Mouse (Mus musculus): ENCODE data around the gene Hspa2. TPM values are rescaled to one million over a fixed set of nuclear protein-coding genes. Genes with fewer than 3 reads are reported as not detected.

Gene Hspa2
- 11.3 and 11.7 TPM in 2 replicates for polyA plus RNA-seq (2015; fragmentation: Nextera tagmentation; extraction: Ambion mirVana)

DNA sequence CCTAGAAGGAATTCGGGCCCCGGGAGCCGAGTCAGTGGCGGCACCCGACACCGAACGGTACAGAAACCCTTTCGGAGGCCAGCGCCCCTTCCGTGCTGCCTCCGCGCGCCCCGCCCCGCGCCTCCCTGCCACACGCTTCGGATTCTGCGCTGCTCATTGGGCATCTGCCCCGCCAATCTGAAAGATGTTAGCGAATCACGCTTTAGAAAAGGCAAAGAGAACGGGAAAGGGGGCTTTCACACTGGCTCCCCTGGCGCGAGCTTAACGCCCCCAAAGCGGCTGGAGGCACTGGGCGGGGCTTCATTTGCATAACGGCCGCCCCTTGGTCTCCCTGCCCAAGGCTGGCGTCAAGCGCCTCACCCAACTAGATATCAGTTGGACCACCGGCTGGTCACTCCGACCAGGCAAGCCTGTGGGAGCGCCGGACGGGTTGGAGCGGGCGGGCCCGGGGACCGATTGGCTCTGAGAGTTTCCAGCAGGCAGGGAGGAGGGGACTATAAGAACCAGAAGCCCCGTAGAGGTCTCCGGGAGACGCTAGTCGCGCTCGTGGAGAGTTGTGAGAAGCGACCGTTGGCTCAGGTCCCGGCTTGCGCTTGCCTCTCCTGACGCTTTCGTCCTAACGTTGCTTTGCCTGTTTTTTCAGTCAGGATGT, at the start of gene Hspa2:
Gene Hspa2, plus strand, starts transcription at position 291 of the 652 bp plus-strand sequence.
- H3K27ac ChIP-seq, result peak within 1 kb of the TSS; percentile 95
- no peaks in the 10 kb centered on the region for H3K9me3 ChIP-seq
- H3K9ac ChIP-seq, result peak within 1 kb of the TSS; percentile 52
- under 1% methylated on average over 54 of the region's 54 CpGs for WGBS
- ATAC-seq (ENCODE audit: insufficient read depth, low FRiP score, low read depth), result peak; percentile 97
- H3K4me2 ChIP-seq, result peak within 1 kb of the TSS; percentile 90
- H3K27me3 ChIP-seq (replicated peaks), result peaks cover 31% of the 10 kb centered on the region
- H3K36me3 ChIP-seq, result no peaks in the 10 kb centered on the region
- H3K4me1 ChIP-seq, result peaks cover 24% of the 10 kb centered on the region
- peak within 1 kb of the TSS; percentile 67 for H3K4me3 ChIP-seq (replicated peaks)

DNA sequence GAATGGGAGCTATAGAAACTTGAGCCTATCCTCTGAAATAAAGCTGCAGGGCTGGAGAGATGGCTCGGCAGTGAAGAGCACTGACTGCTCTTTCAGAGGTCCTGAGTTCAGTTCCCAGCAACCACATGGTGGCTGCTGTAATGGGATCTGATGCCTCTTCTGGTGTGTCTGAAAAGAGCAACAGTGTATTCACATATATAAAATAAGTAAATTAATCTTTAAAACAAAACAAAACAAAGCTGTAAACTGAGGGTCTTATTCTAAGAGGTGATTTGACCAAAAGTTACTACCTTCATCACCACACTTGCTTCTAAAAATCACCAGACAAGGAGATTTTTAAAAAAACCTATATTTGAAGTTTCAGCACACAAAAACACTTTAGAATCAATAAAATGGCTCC, 43.1 kb upstream of the Hspa2 start:
- H3K4me3 ChIP-seq (replicated peaks), result no peak overlapping the region
- no peaks in the 10 kb centered on the region for H3K9me3 ChIP-seq
- H3K27me3 ChIP-seq (replicated peaks), result no peaks in the 10 kb centered on the region
- WGBS, result 70% methylated on average over 1 of the region's 1 CpGs
- H3K4me1 ChIP-seq, result peaks cover 4% of the 10 kb centered on the region; the same call in 1 of the 2 replicates
- H3K4me2 ChIP-seq, result no peak overlapping the region
- no peak overlapping the region for H3K9ac ChIP-seq
- no peak for ATAC-seq (ENCODE audit: insufficient read depth, low FRiP score, low read depth)
- no peaks in the 10 kb centered on the region for H3K36me3 ChIP-seq
- no peak overlapping the region for H3K27ac ChIP-seq

DNA sequence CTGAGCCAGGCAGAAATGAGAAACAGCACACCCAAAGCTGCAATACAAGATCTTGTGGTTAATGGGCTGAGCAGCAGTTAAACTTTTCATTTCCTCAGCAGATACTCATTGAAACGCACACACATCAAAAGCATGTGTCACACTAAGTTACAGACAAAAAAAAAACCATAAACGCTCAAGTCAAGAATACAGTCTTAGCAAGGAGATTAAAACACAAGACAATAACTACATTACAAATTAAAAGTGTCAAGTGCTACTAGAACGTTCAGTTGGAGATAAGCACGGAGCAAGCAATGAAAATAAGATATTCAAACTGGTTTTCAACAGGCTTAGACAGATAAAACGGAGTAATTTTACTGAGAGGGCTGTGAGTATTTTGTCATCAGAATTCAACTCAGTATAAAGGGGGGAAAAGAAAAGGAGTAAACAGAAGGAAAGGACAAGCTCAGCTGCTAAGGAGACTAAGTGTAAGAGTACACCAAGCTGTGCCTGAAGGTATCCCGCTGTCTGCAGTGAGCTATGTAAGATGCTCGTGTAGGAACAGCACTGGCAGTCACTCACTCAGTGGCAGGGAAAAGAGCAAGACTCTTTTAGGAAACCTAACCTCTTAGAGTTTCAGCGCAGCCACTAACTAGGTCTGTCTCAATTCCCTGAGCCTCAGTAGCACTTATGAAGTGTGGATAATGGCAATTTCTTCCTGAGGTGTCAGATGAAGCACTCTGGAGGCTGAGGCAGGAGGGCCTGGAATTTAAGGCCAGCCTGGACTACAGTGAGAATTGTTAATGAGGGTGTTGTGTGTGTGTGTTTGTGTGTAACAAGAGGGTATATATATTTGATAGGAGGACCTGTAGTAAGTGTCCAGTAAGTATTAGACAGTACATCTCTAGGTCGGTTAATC, 42.3 kb upstream of the Hspa2 start:
- 61% methylated on average over 9 of the region's 9 CpGs for WGBS
- Histone ChIP-seq H3K36me3 (no peaks in the 10 kb centered on the region), H3K4me1 (peaks cover 4% of the 10 kb centered on the region; the same call in 1 of the 2 replicates), H3K27ac (no peak overlapping the region), H3K9ac (no peak overlapping the region), H3K4me2 (no peak overlapping the region), H3K9me3 (no peaks in the 10 kb centered on the region), H3K27me3 (replicated peaks) (no peaks in the 10 kb centered on the region), H3K4me3 (replicated peaks) (no peak overlapping the region)
- ATAC-seq (ENCODE audit: insufficient read depth, low FRiP score, low read depth), result no peak

DNA sequence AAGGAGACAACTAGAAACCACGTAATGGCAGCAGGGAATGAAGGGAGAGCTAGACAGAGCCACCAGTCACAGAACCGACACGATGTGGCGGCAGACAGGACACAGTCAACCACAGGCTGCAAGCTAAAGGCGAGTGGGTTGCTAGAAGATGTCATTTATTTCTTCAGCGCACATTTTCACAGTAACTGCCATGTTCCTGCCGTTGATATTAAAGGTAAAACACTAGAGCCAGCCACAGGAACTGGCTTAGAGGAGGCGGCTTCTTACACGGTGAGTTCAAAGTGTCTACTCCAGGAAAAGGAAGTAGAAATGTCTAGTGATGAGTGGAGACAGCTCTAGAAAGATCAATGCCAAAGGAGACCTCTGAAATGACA, 41.7 kb upstream of the Hspa2 start:
- Histone ChIP-seq H3K4me3 (replicated peaks) (no peak overlapping the region), H3K36me3 (no peaks in the 10 kb centered on the region), H3K27ac (no peak overlapping the region), H3K9me3 (no peaks in the 10 kb centered on the region), H3K4me1 (peaks cover 6% of the 10 kb centered on the region), H3K4me2 (no peak overlapping the region), H3K9ac (no peak overlapping the region), H3K27me3 (replicated peaks) (no peaks in the 10 kb centered on the region)
- 78% methylated on average over 9 of the region's 9 CpGs for WGBS
- ATAC-seq (ENCODE audit: insufficient read depth, low FRiP score, low read depth), result no peak

DNA sequence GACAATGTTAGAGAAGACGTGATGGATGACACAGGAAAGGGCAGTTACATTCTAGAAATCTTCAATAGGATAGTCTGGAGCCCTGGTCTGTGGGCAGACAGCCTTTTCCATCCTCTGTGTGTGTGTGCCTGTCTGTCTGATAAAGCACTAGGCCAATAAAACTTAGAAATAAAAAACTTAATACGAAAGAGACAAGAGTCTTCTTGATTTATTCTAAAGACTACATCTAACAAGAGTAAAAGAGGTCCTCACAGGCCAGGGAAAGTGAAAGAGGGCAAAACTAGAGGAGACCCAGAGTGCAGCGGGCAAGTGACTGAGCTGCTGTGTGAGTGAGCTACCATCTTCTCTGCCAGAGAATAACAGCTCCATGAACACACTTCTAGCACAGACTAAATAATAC, 37.7 kb upstream of the Hspa2 start:
- no peak overlapping the region for H3K4me2 ChIP-seq
- no peak for ATAC-seq (ENCODE audit: insufficient read depth, low FRiP score, low read depth)
- no peak overlapping the region for H3K27ac ChIP-seq
- H3K9ac ChIP-seq, result no peak overlapping the region
- no peaks in the 10 kb centered on the region for H3K27me3 ChIP-seq (replicated peaks)
- no peaks in the 10 kb centered on the region for H3K9me3 ChIP-seq
- no peaks in the 10 kb centered on the region for H3K36me3 ChIP-seq
- H3K4me1 ChIP-seq, result peaks cover 21% of the 10 kb centered on the region
- 73% methylated on average over 3 of the region's 3 CpGs for WGBS
- no peak overlapping the region for H3K4me3 ChIP-seq (replicated peaks)

DNA sequence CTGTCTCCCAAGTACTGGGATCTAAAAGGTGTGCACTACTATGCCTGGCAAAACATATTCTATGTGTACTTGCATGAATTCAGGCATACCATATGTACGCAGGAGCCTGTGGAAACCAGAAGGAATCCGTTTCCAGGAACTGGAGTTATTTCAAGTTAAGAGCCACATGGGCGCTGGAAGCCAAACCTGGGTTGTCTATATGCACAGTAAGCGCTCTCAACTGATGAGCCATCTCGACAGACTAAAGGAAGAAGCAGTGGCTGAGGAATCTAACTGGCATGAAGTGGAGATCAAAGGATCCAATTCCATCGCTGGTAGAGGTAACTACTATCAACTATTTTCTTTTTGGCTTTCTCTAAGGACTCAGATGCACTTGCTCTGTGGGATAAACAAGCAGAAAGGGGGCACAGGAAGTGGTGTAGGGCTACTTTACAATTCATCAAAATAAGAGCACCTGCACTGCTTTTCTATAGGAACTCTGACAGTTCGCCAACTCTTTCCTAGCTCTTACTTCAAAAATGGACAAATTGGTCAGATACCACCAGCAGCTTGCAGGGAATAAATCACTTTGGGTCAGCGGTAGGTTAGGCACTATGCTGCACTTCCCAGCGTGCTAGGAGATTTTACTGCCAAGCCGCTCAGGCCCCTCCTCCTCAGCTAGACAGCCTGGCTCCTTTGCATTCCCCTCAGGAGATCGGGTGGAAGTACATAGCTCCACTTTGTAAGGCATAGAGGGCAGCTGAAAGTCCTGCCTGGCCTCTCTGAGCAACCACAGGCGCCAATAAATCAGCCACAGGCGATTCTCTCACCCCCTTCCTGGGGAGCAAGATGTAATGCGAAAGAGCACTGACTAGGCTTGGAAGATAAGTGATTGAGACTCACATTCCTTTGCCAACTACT, 36.6 kb upstream of the Hspa2 start:
- Histone ChIP-seq H3K36me3 (no peaks in the 10 kb centered on the region), H3K4me2 (peak overlapping the region; percentile 85), H3K27ac (no peak overlapping the region), H3K9ac (no peak overlapping the region), H3K27me3 (replicated peaks) (no peaks in the 10 kb centered on the region), H3K4me1 (peaks cover 27% of the 10 kb centered on the region), H3K4me3 (replicated peaks) (peak overlapping the region; percentile 87), H3K9me3 (no peaks in the 10 kb centered on the region)
- no peak for ATAC-seq (ENCODE audit: insufficient read depth, low FRiP score, low read depth)
- 21% methylated on average over 14 of the region's 14 CpGs for WGBS

DNA sequence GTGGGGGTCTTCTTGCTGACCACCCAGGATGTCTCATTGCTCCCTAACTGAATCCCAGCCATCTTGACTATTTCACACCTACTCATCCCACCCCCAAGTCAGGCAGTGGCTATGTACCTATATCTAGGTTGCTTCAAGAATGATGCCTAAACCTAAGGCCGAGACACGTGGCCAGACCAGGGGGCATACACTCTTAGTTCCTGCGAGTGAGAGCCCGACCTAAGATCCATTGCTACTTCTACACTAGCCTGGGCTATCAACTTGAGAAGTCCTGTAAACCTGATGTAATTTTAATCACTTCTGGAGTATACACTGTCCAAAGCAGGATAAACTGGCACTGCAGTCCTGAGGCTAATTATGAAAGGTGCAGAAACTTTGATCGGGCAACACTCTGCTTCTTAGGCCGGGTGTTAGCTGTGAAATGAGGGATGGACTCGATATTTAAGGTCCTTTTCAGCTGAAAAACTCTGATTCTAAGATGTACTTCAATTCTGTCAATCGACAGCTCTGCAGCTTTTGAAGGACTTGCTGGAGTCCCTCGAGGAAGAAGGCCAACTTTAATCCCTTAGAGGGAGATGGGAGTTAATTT, 35.7 kb upstream of the Hspa2 start:
- 12% methylated on average over 9 of the region's 9 CpGs for WGBS
- peak overlapping the region; percentile 100 for H3K27ac ChIP-seq
- peak overlapping the region; percentile 87 for H3K4me3 ChIP-seq (replicated peaks)
- H3K4me1 ChIP-seq, result peaks cover 35% of the 10 kb centered on the region
- H3K36me3 ChIP-seq, result no peaks in the 10 kb centered on the region
- H3K27me3 ChIP-seq (replicated peaks), result no peaks in the 10 kb centered on the region
- H3K9me3 ChIP-seq, result no peaks in the 10 kb centered on the region
- ATAC-seq (ENCODE audit: insufficient read depth, low FRiP score, low read depth), result no peak
- H3K9ac ChIP-seq, result peak overlapping the region; percentile 99; the same call in 1 of the 2 replicates
- H3K4me2 ChIP-seq, result peak overlapping the region; percentile 85

DNA sequence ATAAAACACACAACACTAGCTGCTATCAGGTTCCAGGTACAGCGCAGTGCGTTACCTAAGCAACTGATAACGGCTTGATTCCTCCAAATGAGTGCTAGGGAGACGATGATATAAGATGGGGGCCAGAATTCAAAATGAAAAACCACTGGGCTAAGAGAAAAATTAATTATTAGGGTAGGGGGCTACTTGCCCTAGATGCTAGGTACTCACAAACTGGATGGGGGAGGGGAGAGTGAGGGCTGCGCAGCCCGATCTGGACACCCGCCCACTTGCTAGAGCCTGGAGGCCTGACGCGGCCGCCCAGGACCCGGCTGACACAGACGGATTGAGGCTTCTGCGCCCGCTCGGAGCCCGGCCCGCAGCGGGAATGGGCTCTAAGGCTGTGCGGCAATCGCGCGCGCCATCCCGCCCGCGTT, 35.2 kb upstream of the Hspa2 start:
- ATAC-seq (ENCODE audit: insufficient read depth, low FRiP score, low read depth), result peak; percentile 12
- peaks cover 35% of the 10 kb centered on the region for H3K4me1 ChIP-seq
- H3K27ac ChIP-seq, result peak overlapping the region; percentile 100
- peak overlapping the region; percentile 99 for H3K9ac ChIP-seq
- no peaks in the 10 kb centered on the region for H3K27me3 ChIP-seq (replicated peaks)
- H3K36me3 ChIP-seq, result no peaks in the 10 kb centered on the region
- WGBS, result under 1% methylated on average over 26 of the region's 26 CpGs
- H3K9me3 ChIP-seq, result no peaks in the 10 kb centered on the region
- peak overlapping the region; percentile 87 for H3K4me3 ChIP-seq (replicated peaks)
- peak overlapping the region; percentile 85 for H3K4me2 ChIP-seq

DNA sequence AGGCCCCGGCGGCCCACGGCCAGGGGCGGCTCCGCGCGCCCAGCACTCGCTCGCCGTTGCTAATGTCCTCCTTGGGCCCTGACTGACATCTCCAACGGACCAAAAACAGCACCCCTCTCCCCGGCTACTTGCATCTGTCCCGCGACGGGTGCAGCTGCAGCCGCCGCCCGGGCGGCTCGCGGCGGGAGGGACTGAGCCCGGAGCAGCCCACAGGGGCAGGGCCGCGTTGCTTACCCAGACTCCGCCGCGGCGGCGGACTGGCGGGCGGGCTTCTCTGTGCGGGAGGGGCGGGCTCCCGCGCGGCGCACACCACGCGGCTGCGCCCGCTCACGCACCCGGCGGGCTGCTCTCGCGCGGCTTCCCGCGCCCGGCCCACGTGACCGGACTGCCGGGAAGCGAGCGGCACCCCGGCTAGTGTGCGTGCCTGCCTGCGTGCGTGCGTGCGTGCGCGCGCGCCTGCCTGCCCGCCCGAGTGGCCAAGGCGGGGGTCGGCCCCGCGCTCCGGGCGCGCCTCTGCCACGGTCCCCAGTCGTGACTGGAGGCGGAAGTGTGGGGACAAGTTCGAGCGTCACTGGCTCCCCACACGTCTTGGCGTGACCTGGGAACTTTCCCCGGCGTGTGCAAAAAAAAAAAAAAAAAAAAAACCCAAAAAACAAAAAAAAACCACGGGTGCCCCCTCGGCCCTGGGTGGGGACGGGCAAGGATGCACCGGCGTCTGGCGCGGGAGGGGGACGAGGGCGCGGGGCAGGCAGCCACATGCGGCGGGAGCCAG, 34.6 kb upstream of the Hspa2 start, which contains the start of gene Zbtb25:
Gene Zbtb25, minus strand, starts transcription at position 397 of the 772 bp plus-strand sequence.
- peak; percentile 79 for ATAC-seq (ENCODE audit: insufficient read depth, low FRiP score, low read depth)
- under 1% methylated on average over 91 of the region's 96 CpGs for WGBS
- Histone ChIP-seq H3K36me3 (no peaks in the 10 kb centered on the region), H3K27ac (peak within 1 kb of the TSS; percentile 100), H3K9ac (peak within 1 kb of the TSS; percentile 99), H3K4me1 (peaks cover 38% of the 10 kb centered on the region), H3K4me3 (replicated peaks) (peak within 1 kb of the TSS; percentile 87), H3K4me2 (peak within 1 kb of the TSS; percentile 85), H3K27me3 (replicated peaks) (no peaks in the 10 kb centered on the region), H3K9me3 (no peaks in the 10 kb centered on the region)

DNA sequence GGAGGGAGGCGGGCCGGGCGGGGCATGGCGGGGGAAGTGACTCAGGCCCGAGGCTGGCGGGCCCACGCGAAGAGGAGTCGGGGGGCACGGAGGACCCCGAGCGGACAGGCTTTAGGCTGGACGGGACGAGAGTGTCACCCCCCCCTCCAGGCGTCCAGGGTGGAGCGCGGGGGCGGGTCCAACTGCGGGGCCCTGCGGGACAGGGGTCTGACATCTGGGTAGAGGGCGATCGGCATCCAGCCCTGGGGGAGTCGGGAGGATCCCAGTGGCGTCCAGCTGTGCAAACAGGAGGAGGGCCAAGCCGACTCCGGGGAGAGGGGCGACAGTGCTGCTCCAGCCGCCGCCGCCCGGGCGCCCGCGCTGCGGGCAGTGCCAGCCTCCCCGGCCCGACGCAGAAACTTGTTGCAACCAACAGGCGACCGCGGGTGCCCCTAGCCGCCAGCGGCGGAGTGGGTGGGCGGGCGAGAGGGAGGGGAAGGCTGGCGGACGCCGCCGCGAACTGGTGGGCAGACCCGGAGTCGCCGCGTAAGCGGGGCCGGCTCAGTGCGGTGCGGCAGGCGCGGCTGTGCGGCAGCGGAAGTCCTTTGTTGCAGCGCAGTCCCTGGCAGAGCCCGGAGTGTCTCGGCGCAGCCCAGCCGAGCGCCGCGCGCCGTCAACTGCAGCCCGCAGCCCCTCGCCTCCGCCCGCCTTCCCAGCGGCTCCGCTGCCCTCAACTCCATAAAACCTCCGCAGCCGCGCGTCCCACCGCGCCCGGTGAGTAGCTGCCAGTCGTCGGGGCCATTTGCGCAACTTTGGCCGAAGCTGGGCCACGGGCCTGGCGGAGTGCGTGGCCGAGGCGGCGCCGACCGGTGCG, 33.8 kb upstream of the Hspa2 start, which contains the start of gene Zbtb1:
Gene Zbtb1, plus strand, starts transcription at position 289 of the 853 bp plus-strand sequence.
- H3K4me3 ChIP-seq (replicated peaks), result peak within 1 kb of the TSS; percentile 87
- H3K9me3 ChIP-seq, result no peaks in the 10 kb centered on the region
- H3K36me3 ChIP-seq, result no peaks in the 10 kb centered on the region
- peak; percentile 61 for ATAC-seq (ENCODE audit: insufficient read depth, low FRiP score, low read depth)
- peak within 1 kb of the TSS; percentile 100 for H3K27ac ChIP-seq
- H3K4me1 ChIP-seq, result peaks cover 37% of the 10 kb centered on the region
- peak within 1 kb of the TSS; percentile 85 for H3K4me2 ChIP-seq
- H3K9ac ChIP-seq, result peak within 1 kb of the TSS; percentile 99
- WGBS, result under 1% methylated on average over 87 of the region's 99 CpGs
- no peaks in the 10 kb centered on the region for H3K27me3 ChIP-seq (replicated peaks)
